Mouse (Mus musculus): ENCODE data around the gene Orai3. TPM values are rescaled to one million over a fixed set of nuclear protein-coding genes. Genes with fewer than 3 reads are reported as not detected.

The Orai3 gene
- polyA plus RNA-seq, 1 experiment: 33.6 TPM

DNA sequence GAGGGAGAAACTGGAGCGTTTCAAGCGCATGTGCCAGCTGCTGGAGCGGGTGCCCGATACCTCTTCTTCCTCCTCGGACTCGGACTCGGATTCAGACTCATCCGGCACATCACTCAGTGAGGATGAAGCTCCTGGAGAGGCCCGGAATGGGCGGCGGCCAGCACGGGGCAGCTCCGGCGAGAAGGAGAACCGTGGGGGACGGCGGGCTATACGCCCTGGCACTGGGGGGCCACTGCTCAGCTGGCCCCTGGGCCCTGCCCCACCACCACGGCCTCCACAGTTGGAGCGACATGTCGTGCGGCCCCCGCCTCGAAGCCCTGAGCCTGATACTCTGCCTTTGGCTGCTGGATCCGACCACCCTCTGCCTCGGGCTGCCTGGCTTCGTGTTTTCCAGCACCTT lies 17.5 kb upstream of the Orai3 start:
- TF ChIP-seq GATA1 (IDR thresholded peaks at IDR 0.05; ENCODE audit: low read length): no peak

DNA sequence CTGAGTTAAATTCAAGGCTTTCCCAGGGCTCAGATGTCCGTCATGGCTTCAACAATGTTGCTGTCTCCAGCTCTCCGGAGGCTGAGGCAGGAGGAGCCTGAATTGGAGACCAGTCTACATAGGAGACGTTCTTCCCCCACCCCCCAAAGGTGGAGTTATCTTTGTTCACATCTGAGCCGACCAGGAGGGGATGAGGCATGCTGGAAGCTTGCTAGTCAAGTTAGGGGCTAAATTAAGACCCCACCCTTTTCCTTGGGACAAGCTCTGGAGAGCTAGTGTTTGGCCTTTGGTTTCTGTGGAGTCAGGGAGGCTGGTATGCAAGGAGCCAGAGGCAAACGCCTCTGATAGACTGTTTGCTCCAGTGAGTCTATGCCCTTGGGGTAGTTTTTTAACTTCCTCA lies 16.5 kb upstream of the Orai3 start:
- no peak for TF ChIP-seq GATA1 (IDR thresholded peaks at IDR 0.05; ENCODE audit: low read length)

DNA sequence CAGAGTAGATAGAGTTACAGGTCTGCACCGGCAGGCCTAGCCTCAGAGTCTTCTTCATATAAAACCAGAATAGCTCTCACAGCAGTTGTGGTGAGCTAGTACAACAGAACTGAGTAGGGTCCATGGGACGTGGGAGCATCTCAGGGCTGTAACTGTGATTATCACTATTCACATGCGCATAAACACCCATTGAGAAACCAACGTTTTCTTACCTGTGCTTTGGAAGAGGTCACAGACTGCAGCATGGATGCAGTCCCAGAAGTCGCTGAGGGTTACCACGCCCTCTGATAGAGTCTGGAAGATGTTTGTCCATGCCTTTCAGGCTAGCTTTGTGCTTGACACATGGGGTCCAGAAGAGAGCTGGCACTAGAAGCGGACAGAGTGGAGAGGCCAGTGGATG lies 15.9 kb upstream of the Orai3 start:
- no peak for TF ChIP-seq GATA1 (IDR thresholded peaks at IDR 0.05; ENCODE audit: low read length)

DNA sequence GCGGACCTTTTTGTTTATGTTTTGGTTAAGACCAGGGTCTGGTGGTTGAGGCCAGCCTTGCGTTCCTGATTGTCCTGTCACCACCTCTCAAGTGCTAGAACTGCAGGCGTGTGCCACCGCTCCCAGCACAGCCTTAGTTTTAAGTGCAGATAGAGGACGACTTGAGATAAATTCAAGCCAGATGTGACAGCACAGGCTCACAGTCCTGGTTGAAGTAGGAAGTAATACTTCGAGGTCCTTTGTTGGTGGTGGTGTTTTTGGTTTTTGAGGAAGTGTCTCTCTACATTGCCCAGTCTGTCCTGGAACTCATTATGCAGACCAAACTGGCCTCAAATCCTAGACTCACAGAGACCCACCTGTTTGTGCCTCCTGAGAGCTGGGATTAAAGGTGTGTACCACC lies 9.9 kb upstream of the Orai3 start:
- TF ChIP-seq GATA1 (IDR thresholded peaks at IDR 0.05; ENCODE audit: low read length): no peak

DNA sequence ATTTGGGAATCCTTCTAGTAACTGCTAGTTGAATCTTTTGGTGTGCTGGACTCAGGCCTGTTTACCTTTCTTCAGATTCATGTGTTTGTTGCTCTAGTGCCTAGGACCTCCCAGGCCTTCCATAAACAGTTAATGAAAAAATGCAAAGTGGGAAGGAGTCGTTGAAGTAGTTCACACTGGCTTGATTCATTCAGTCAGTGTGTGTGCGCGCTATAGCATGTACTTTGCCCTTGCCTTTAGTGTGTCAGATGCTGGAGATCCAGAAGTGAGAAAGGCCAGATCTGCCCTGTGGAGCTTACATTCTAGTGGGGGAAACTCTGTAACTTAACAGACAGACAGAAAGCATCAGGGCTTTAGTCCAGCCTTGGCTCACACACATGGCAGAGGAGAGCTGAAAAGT lies 9.1 kb upstream of the Orai3 start:
- no peak for TF ChIP-seq GATA1 (IDR thresholded peaks at IDR 0.05; ENCODE audit: low read length)

DNA sequence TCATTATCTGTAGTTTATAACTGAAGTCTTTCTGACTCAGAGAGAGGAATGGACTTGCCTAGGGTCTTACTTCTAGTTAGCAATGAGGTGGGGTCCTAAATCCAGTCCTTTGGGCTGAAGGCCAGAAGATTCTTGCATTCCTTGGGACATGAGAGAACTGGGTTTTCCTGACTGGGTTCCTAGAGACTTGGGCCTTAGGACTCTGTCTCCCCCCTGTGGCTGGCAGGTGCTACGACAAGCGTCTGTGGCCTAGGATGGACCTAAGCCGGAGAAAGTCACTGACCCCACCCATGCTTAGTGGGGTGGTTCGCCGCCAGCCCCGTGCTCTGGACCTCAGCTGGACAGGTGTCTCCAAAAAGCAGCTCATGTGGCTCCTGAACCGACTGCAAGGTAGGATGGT lies 8.6 kb upstream of the Orai3 start:
- no peak for TF ChIP-seq GATA1 (IDR thresholded peaks at IDR 0.05; ENCODE audit: low read length)

DNA sequence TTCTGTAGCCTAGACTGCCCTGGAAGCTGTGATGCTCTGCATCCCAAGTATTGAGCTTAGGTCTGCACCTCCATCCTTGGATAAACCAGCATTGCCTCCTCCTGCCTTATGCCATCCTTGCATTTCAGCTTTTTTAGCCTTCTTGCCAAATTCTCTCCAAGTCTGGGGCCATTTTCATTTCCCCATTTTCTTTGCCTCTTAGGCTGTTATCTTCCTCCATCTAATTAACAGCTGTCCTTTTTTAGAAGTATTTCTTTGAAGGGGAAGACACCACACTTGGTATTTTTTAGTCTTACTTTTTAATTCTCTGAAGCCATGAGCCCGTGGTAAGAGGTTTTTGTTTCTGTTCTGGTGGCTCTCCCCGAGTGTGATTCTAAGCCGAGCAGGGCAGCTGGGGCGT lies 6.0 kb upstream of the Orai3 start:
- TF ChIP-seq GATA1 (IDR thresholded peaks at IDR 0.05; ENCODE audit: low read length): no peak

DNA sequence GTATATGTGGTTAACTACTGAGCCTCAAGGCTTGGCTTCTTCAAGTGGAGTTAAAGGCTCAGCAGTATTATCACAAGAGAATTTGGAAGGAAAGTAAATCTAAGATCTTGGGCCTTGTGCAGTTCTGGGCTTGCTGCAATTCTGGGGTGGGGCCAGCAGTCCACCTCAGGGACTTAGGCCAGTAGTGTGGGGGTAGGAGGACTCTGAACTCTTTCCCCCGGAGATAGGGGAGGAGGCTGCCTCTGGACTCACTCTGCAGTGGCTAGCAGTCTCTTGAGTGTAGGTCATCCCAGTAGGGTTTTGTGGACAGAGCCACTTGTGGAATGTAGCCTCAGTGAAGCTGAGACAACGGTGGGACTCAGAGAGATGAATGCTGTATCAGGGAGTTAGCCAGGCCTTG lies 3.9 kb upstream of the Orai3 start:
- no peak for TF ChIP-seq GATA1 (IDR thresholded peaks at IDR 0.05; ENCODE audit: low read length)

DNA sequence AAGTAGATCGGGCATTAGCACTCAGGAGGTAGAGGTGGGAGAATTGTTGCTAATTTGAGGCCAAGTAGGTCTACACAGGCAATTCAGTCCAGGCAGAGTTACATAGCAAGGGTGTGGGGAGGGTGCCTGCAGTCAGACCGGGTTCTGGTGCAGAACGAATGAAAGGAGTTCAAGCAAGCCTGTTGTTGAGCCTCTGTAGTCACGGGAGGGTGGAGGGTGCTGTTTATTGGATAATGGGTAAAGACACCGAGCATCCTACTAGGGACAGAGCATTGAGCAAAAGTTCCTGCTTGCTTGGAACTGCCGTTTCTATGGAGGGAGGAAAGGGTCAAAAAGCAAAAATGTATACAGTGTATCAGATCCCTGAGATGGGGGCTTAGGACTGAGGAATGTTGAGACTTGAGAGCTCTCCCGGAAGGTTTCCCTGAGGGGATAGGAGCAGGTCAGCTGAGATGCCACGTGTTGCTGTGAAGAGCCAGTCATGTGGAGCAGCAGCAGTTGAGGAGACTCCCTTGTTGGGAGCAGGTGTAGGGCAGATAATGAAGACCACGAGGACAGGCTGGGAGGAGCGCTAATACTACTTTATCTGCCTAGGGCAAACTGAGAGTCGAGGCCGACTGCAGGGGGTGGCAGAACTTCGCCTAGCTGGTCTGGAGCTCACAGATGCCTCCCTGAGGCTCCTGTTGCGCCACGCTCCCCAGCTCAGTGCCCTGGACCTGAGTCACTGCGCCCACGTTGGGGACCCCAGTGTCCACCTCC lies 2.6 kb upstream of the Orai3 start:
- no peak for TF ChIP-seq GATA1 (IDR thresholded peaks at IDR 0.05; ENCODE audit: low read length)

DNA sequence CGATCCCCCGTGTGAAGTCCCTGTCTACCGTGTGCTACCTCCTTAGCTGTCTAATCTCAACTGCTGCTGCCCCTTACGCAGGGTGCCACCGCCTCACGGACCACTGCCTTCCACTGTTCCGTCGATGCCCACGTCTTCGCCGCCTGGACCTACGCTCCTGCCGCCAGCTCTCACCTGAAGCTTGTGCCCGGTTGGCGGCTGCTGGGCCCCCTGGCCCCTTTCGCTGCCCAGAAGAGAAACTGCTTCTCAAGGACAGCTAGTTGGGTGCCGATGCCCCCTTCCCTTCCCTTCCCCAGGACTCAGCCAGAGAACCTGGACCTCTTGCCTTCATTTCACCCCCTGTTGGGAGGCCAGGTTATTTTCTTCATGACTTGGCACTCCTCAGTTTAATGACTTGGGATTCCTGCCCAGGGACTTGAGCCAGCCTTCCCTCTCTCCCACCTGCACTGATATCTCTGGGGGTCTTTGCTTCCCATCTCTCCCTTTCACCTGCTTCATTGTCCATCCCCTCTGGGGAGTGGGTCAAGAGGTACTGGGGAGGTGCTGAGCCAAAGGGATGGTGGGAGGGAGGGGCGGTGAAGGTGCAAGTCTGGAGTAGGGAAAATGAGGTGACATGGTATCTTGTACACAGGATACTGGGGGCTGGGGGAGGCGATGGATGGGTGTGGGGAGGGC lies 1.8 kb upstream of the Orai3 start:
- TF ChIP-seq GATA1 (IDR thresholded peaks at IDR 0.05; ENCODE audit: low read length): no peak

DNA sequence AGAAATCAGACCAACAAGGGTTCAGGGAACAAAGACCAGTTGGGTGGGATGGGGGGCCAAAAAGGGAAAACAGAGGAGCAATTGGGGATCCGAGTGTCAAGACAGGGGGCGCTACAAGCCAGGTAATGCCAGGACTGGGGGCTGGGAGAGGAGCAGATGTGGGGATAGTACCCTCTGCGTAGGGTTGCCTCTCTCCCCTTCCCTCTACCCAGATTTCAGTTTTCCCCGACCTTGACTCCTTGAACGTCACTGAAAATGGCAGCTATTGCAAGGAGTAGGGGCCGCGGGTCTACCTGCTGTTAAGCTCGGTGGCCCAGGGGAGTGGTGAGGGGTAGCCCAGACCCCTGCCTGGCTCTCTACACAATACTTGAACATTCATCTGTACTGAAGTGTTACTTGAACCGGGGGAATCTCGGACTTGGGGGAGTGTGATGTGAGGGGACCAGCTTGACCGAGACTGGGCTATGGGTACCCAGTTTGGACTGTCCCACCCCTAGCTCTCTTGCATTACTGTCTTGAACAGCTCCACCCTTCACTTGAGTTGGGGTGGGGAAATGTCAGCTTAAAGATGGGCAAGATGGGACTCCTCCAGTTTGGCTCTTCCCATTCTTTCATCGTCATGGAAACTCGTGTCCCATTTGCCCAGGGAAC lies 1.1 kb upstream of the Orai3 start:
- no peak for TF ChIP-seq GATA1 (IDR thresholded peaks at IDR 0.05; ENCODE audit: low read length)

DNA sequence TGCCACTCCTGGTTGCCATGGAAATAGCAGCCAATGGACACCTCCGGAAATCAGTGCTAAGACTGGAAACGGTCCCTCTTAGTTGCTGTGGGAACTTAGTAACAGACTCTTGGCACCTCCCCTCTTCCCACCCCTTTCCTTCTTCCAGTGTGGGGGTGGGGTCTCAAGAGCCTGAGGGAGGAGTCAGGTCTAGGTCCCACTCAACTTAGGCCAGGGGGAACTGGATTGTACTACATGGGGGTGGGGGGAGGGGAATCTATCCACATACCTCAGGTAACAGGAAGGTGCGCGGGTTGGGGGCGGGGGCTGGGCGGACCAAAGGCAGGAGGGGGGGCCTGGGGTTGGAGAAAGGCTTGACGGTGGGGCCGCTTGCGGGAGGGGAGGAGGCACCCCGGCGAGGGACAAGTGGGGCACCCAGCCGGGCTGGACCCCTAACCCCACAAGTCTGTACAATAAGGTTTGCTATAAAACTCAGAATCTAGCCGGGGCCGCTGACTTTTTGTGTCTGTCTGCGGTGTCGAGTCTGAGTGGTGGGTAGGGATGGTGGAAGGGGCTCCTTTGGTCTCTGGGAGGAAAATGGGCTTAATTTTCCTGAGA lies 520 bp upstream of the Orai3 start:
- no peak for TF ChIP-seq GATA1 (IDR thresholded peaks at IDR 0.05; ENCODE audit: low read length)

DNA sequence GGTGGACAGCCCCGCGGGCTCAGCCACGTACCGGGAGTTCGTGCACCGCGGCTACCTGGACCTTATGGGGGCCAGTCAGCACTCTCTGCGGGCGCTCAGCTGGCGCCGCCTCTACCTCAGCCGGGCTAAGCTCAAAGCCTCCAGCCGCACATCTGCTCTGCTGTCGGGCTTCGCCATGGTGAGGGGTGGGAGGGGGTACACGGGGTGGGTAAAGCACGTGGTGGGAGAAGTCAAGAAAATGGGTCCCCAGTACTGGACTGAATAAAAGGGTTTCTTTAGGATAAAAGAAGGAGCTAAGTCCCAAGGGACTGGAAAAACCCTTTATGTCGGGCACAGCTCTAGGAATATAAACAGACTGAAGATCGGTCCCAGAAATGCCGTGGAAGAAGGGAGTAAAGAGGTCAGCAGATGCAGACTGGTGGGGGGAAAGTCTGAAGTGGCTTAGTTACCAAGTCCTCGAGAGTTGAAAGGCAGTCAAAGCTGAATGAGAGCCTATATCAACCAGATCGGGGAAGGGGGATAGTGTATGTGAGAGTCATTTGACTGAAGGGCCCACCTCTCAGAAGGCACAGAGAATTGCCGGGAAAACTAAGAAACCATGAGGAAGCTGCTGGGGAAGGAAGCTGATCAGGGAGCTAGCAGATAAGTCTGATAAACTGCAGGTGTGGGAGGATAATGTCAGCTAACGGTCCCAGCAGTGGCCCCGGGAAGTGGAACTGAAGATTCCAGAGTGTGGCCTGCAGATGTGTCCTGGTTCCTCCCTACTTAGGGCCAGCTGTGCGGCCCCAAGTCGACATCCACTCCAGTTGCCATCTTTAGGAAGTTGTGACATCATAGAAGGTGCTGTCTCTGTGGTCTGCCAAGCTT lies 657 bp downstream of the Orai3 start:
- no peak for TF ChIP-seq GATA1 (IDR thresholded peaks at IDR 0.05; ENCODE audit: low read length)

DNA sequence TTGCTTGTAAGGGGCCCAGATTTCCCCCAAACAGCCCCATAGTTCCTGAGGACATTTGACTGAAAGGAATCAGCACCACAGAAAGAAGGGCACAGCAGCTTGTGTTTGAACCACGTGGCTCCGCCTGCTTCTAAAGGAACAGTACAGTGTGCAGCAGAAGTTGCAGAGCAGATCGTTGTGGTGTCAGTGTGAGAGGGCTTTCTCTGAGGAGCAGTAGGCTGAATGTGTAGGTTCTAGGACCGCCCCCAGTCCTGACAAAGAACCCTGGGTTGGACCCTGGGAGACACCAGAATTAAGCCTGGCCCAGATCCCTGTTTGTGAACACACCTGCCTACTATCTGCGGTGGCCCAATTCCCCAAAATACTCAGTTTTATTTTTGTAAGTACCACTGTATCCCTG lies 1.6 kb downstream of the Orai3 start:
- TF ChIP-seq GATA1 (IDR thresholded peaks at IDR 0.05; ENCODE audit: low read length): no peak

DNA sequence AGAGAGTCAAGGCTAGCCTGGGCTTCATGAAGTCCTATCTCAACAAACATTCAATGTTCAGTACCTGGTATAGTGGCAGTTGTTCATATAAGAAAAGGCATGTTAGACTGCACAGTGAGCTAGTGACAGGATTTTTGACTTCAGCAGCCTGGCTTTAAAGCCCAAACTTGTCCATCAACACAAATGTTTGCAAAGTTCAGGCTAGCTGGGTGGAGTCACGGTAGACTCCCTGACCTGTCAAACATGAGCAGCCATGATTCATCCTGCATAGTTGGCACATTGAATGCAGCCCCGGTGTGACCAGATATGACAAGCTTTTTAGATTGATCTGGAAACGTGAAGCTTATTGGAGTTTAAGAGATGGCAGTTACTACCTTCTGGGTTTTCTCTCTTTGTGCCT lies 2.5 kb downstream of the Orai3 start:
- TF ChIP-seq GATA1 (IDR thresholded peaks at IDR 0.05; ENCODE audit: low read length): no peak

Data from G1E-ER4 (cell line).